Mouse (Mus musculus) liver, embryonic 11.5 days (tissue): ENCODE results near the gene Faf2. TPM values are rescaled to one million over a fixed set of nuclear protein-coding genes. Genes with fewer than 3 reads are reported as not detected.
A peak's percentile ranks its signal among the peaks of the same experiment; 100 is the strongest.

Experiments used
- ATAC-seq: fragments of 200-750 bp; cut with Nextera tagmentation; replicated peaks from 2 replicates; pipeline ENCODE4 v1.8.0; 2017; ENCODE audit warnings: moderate number of reproducible peaks, mild to moderate bottlenecking, moderate TSS enrichment, moderate library complexity; ENCODE audit not compliant: low FRiP score
- DNase-seq: peaks from one replicate; pipeline ENCODE4 v3.0.0-alpha.2; 2017; ENCODE audit warnings: low spot score
- H3K27ac ChIP-seq: fragments of 300-500 bp; sonication (generic); 2 replicates; pipeline ENCODE4 v1.5.1; 2014; ENCODE audit warnings: mild to moderate bottlenecking, low read depth, low read length, control low read depth
- H3K27me3 ChIP-seq: fragments of 300-500 bp; sonication (generic); replicated peaks from 2 replicates; pipeline ENCODE4 v1.6.1; 2014; ENCODE audit warnings: low read length, mixed read lengths; ENCODE audit not compliant: control insufficient read depth, insufficient read depth
- H3K36me3 ChIP-seq: fragments of 300-500 bp; sonication (generic); 2 replicates; pipeline ENCODE4 v1.6.1; 2014; ENCODE audit warnings: mild to moderate bottlenecking, low read length, moderate library complexity, mixed read lengths; ENCODE audit not compliant: control insufficient read depth, insufficient read depth
- H3K4me1 ChIP-seq: fragments of 300-500 bp; sonication (generic); replicated peaks from 2 replicates; pipeline ENCODE4 v1.6.1; 2014; ENCODE audit warnings: low read length, mixed read lengths; ENCODE audit not compliant: control insufficient read depth, insufficient read depth
- H3K4me2 ChIP-seq: fragments of 300-500 bp; sonication (generic); 2 replicates; pipeline ENCODE4 v1.6.1; 2014; ENCODE audit warnings: mild to moderate bottlenecking, control low read depth, moderate library complexity
- H3K4me3 ChIP-seq: fragments of 300-500 bp; sonication (generic); 2 replicates; pipeline ENCODE4 v1.5.1; 2014; ENCODE audit warnings: low read depth, low read length, control low read depth
- H3K9ac ChIP-seq: fragments of 300-500 bp; sonication (generic); 2 replicates; pipeline ENCODE4 v1.6.1; 2014; ENCODE audit warnings: low read depth, low read length, control low read depth
- H3K9me3 ChIP-seq: fragments of 300-500 bp; sonication (generic); 2 replicates; pipeline ENCODE4 v1.6.1; 2016; ENCODE audit warnings: low read length, inconsistent platforms, mixed read lengths; ENCODE audit not compliant: control insufficient read depth
- WGBS: fragments of 180-500 bp; shearing (Covaris S2); extraction: QIAGEN DNeasy Blood & Tissue Kit; methylation state at CpG from one replicate; pipeline ENCODE4 v1.1.7; 2014; 5-methylcytosine and 5-hydroxymethylcytosine counted together
- polyA plus RNA-seq: library from polyadenylated mRNA; unstranded; fragments of >200 nt; fragmentation: Nextera tagmentation; extraction: Ambion mirVana; gene quantifications from 2 replicates; pipeline ENCODE4 v1.2.1, GENCODE M21; 2014

Faf2 gene
- polyA plus RNA-seq, 1 experiment from 2014 or later = 52.7 TPM

- H3K4me1 ChIP-seq = peaks cover 41% of the 10 kb centered on the region
- peak overlapping the region; percentile 98 for H3K27ac ChIP-seq
- under 1% methylated on average over 80 of the region's 82 CpGs for WGBS
- no peaks in the 10 kb centered on the region for H3K9me3 ChIP-seq
- ATAC-seq (peak; percentile 85), DNase-seq (peak; percentile 97)
- H3K4me2 ChIP-seq = peak overlapping the region; percentile 98
- peak overlapping the region; percentile 79 for H3K4me3 ChIP-seq
- H3K36me3 ChIP-seq = peaks cover 15% of the 10 kb centered on the region
- H3K9ac ChIP-seq = peak overlapping the region; percentile 94
- H3K27me3 ChIP-seq = no peaks in the 10 kb centered on the region
Measured at GRCm38 (mm10) chr13:54687575-54688424, 66.2 kb downstream of the Faf2 start.

- Histone ChIP-seq H3K9ac (0 out of 2 replicates have a peak overlapping the region, but pooled peaks have one; percentile 13), H3K27ac (no peak overlapping the region)
- WGBS = 93% methylated on average over 8 of the region's 8 CpGs
Measured at GRCm38 (mm10) chr13:54690151-54690740, 68.7 kb downstream of the Faf2 start.

GRCm38 (mm10) chr13:54691737-54692136 is 70.2 kb downstream of the Faf2 start:
- Histone ChIP-seq H3K27ac (no peak overlapping the region), H3K9me3 (no peaks in the 10 kb centered on the region), H3K4me3 (peak overlapping the region; percentile 79), H3K9ac (peak overlapping the region; percentile 88; the same call in 1 of the 2 replicates), H3K27me3 (no peaks in the 10 kb centered on the region), H3K36me3 (no peaks in the 10 kb centered on the region), H3K4me1 (peaks cover 26% of the 10 kb centered on the region), H3K4me2 (peak overlapping the region; percentile 97)
- DNase-seq (no peak), ATAC-seq (no peak)

More at GRCm38 (mm10) chr13:54690151-54690740, 68.7 kb downstream of the Faf2 start:
- H3K4me3 ChIP-seq = no peak overlapping the region
- peaks cover 38% of the 10 kb centered on the region for H3K4me1 ChIP-seq
- H3K9me3 ChIP-seq = no peaks in the 10 kb centered on the region
- DNase-seq = no peak
- ATAC-seq = no peak
- no peaks in the 10 kb centered on the region for H3K36me3 ChIP-seq
- H3K4me2 ChIP-seq = no peak overlapping the region
- no peaks in the 10 kb centered on the region for H3K27me3 ChIP-seq

GRCm38 (mm10) chr13:54692711-54693557 is 71.3 kb downstream of the Faf2 start:
- peaks cover 26% of the 10 kb centered on the region for H3K4me1 ChIP-seq
- H3K4me3 ChIP-seq = peak overlapping the region; percentile 79
- no peak for ATAC-seq
- no peak for DNase-seq
- H3K36me3 ChIP-seq = no peaks in the 10 kb centered on the region
- peak overlapping the region; percentile 97 for H3K4me2 ChIP-seq
- H3K9ac ChIP-seq = peak overlapping the region; percentile 88
- WGBS = 8% methylated on average over 21 of the region's 21 CpGs
- H3K27ac ChIP-seq = peak overlapping the region; percentile 93
- H3K27me3 ChIP-seq = no peaks in the 10 kb centered on the region
- H3K9me3 ChIP-seq = no peaks in the 10 kb centered on the region

GRCm38 (mm10) chr13:54693558-54694347 is 72.2 kb downstream of the Faf2 start, which contains the start of gene Rnf44:
Gene Rnf44, minus strand, starts transcription at chr13:54693907.
- Histone ChIP-seq H3K4me3 (peak within 1 kb of the TSS; percentile 79), H3K4me1 (peaks cover 21% of the 10 kb centered on the region), H3K9ac (peak within 1 kb of the TSS; percentile 88), H3K27me3 (no peaks in the 10 kb centered on the region), H3K9me3 (no peaks in the 10 kb centered on the region), H3K36me3 (no peaks in the 10 kb centered on the region), H3K27ac (peak within 1 kb of the TSS; percentile 93), H3K4me2 (peak within 1 kb of the TSS; percentile 97)
- DNase-seq = peak; percentile 99
- WGBS = under 1% methylated on average over 88 of the region's 92 CpGs
- peak; percentile 97 for ATAC-seq

- H3K4me2 ChIP-seq = peak overlapping the region; percentile 97
- ATAC-seq (peak; percentile 71), DNase-seq (no peak)
- peak overlapping the region; percentile 79 for H3K4me3 ChIP-seq
- no peaks in the 10 kb centered on the region for H3K27me3 ChIP-seq
- peak overlapping the region; percentile 93 for H3K27ac ChIP-seq
- H3K36me3 ChIP-seq = no peaks in the 10 kb centered on the region
- H3K4me1 ChIP-seq = peaks cover 21% of the 10 kb centered on the region
- H3K9ac ChIP-seq = peak overlapping the region; percentile 71
- H3K9me3 ChIP-seq = no peaks in the 10 kb centered on the region
- WGBS = 15% methylated on average over 26 of the region's 26 CpGs
Measured at GRCm38 (mm10) chr13:54694348-54695060, 72.9 kb downstream of the Faf2 start.

- H3K27me3 ChIP-seq = no peaks in the 10 kb centered on the region
- no peak overlapping the region for H3K9ac ChIP-seq
- H3K4me2 ChIP-seq = no peak overlapping the region
- WGBS = 79% methylated on average over 11 of the region's 11 CpGs
- no peaks in the 10 kb centered on the region for H3K36me3 ChIP-seq
- DNase-seq (no peak), ATAC-seq (no peak)
- no peaks in the 10 kb centered on the region for H3K9me3 ChIP-seq
- peaks cover 21% of the 10 kb centered on the region for H3K4me1 ChIP-seq
- no peak overlapping the region for H3K4me3 ChIP-seq
- no peak overlapping the region for H3K27ac ChIP-seq
Measured at GRCm38 (mm10) chr13:54695479-54696230, 74.1 kb downstream of the Faf2 start.
